Mouse (Mus musculus) cerebellum, adult 2 months (tissue): ENCODE results near the gene Fgfr2.

Experiments used
- CTCF ChIP-seq: fragments of 200-500 bp; IDR thresholded peaks from 2 replicates; pipeline ENCODE4 v1.5.1; 2011; ENCODE audit warnings: low read depth, mild to moderate bottlenecking, control low read depth, low read length, moderate library complexity, borderline replicate concordance; ENCODE audit not compliant: insufficient read depth
- POLR2A ChIP-seq: fragments of 200-500 bp; IDR thresholded peaks from 2 replicates; pipeline ENCODE4 v1.6.1; 2011; ENCODE audit warnings: low read length, control low read depth, borderline replicate concordance; ENCODE audit not compliant: insufficient read depth

GRCm38 (mm10) chr7:130786708-130787107, 2336.4 kb downstream of the Fgfr2 start:
- TF ChIP-seq POLR2A: no peak
- no peak for TF ChIP-seq CTCF
